Mouse (Mus musculus) liver, postnatal 0 days (tissue): Measurements from ENCODE around the gene Lyrm7.

Experiments
- CTCF ChIP-seq: sonication (generic); IDR thresholded peaks from 2 replicates; pipeline ENCODE4 v1.5.1; 2016; ENCODE audit warnings: antibody characterized with exemption, low read depth
- EP300 ChIP-seq: IDR thresholded peaks from 2 replicates; pipeline ENCODE4 v1.6.1; 2016; ENCODE audit warnings: antibody characterized with exemption, low read depth, mild to moderate bottlenecking

GRCm38 (mm10) chr11:54784436-54784835, 76.3 kb downstream of the Lyrm7 start:
- TF ChIP-seq EP300 (no peak), CTCF (no peak)
